Mouse (Mus musculus) C3H10T1/2 (cell line): ENCODE data around the gene Hacd1. TPM values are rescaled to one million over a fixed set of nuclear protein-coding genes. Genes with fewer than 3 reads are reported as not detected.

ENCODE experiments used
- polyA plus RNA-seq, 2 experiments: library from polyadenylated mRNA; unstranded; fragments of >200 nt; fragmentation: generic; extraction: Trizol; gene quantifications; one replicate each; pipeline ENCODE4 v1.2.1; 2012; ENCODE audit warnings: missing spikeins in 2 of 2

Gene Hacd1
- 10 to 100 TPM; 22.2 to 22.8 TPM for polyA plus RNA-seq

GRCm38 (mm10) chr2:14055566-14056331 lies at the start of gene Hacd1:
Hacd1 (minus strand) TSS chr2:14056135.

DNA sequence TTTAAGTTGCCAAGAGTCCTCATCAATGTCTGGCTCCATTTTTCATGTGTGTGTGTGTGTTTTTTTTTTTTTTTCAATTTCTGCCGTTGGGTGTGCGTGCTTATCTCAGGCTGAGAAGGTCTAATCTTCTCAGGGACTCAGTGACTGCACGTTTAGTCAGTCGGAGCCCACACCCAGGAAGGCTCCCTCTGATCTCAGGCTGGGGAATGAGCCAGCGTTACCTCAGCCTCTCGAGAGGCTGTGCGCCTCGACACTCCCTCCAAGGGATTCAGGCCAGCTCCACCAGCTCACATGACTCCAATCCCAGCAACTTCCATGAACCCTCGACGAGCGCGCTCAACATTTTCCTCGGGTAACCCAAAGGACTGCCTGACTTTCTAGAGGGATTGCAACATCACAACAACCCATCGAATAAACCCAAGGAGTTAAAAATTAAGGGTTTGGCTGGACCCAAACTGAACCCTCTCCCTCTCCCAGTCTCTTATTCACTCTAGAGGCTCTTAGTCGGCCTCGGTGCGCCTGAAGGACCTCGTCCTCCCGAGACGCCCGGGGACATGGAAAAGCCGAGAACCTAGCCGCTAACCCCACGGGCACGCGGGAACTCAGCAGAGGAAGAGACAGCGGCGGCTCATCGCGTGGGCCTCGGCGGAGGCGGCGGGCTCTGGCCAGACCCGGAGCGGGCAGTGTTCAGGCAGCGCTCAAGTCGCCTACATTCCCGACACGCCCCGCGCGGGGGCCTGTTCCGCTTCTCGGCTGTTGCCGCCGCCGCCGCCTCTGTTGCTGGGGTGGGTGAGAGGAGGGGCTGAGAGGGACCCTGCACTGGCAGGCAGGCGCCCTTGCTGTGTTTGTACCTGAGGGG lies 17.7 kb upstream of the Hacd1 start, which contains the start of gene Stam:
TSS of gene Stam (plus strand) at position 737 of the 859 bp plus-strand sequence.

Other genes starting within 250 kb of the Hacd1 start
- gene Stam, start 18.0 kb upstream of the Hacd1 start, polyA plus RNA-seq = 1 to 10 TPM; 1.0 to 6.2 TPM
- gene Tmem236, start 118.4 kb upstream of the Hacd1 start, polyA plus RNA-seq = under 1 TPM in 1 of 2 experiments, not detected in 1; 0.02 TPM
- not detected for gene Mrc1, start 173.3 kb upstream of the Hacd1 start, polyA plus RNA-seq